Mouse (Mus musculus) T-helper 2 cell (primary cell): Measurements from ENCODE around the gene Pfdn6.

Experiments
- in situ Hi-C: fragments of 300-600 bp; cut with MboI, MseI; formaldehyde crosslinking; loops from one replicate; pipeline ENCODE4 v1.15.1; 2025; ENCODE audit warnings: high pct_unique_total_duplicates

The Pfdn6 gene

GRCm38 (mm10) chr17:33957493-33957892 is 17.4 kb upstream of the Pfdn6 start:
- in situ Hi-C loops: loop anchor here (10.0 kb wide), 1 partner anchor 237 kb away; the partner anchor contains the start of gene Psmb8

- in situ Hi-C loops: loop anchor here (10.0 kb wide), 1 partner anchor 238 kb away; the partner anchor contains the start of gene Psmb8
Measured at GRCm38 (mm10) chr17:33956336-33956735, 16.2 kb upstream of the Pfdn6 start.

- in situ Hi-C loops: loop anchor here (10.0 kb wide), 1 partner anchor 239 kb away; the partner anchor contains the start of gene Psmb8
Measured at GRCm38 (mm10) chr17:33955555-33956214, 15.5 kb upstream of the Pfdn6 start, which contains the start of the genes Vps52 and Rps18. TSS of gene Vps52 (plus strand) at chr17:33955812. TSS of gene Rps18 (minus strand) at chr17:33956001.

- in situ Hi-C loops: loop anchor here (10.0 kb wide), 1 partner anchor 240 kb away; the partner anchor contains the start of gene Psmb8
Measured at GRCm38 (mm10) chr17:33954646-33955554, 14.8 kb upstream of the Pfdn6 start.

- in situ Hi-C loops: loop anchor here (10.0 kb wide), 1 partner anchor 241 kb away; the partner anchor contains the start of gene Psmb8
Measured at GRCm38 (mm10) chr17:33953961-33954565, 13.9 kb upstream of the Pfdn6 start.

GRCm38 (mm10) chr17:33953310-33953709 is 13.2 kb upstream of the Pfdn6 start:
- in situ Hi-C loops: loop anchor here (10.0 kb wide), 1 partner anchor 241 kb away; the partner anchor contains the start of gene Psmb8

- in situ Hi-C loops: loop anchor here (10.0 kb wide), 1 partner anchor 242 kb away; the partner anchor contains the start of gene Psmb8
Measured at GRCm38 (mm10) chr17:33952879-33953278, 12.7 kb upstream of the Pfdn6 start.

GRCm38 (mm10) chr17:33952015-33952414 is 11.9 kb upstream of the Pfdn6 start:
- in situ Hi-C loops: loop anchor here (10.0 kb wide), 1 partner anchor 243 kb away; the partner anchor contains the start of gene Psmb8

- in situ Hi-C loops: loop anchor here (10.0 kb wide), 1 partner anchor 244 kb away; the partner anchor contains the start of gene Psmb8
Measured at GRCm38 (mm10) chr17:33951021-33951946, 11.1 kb upstream of the Pfdn6 start, which contains the start of gene B3galt4. TSS of gene B3galt4 (minus strand) at chr17:33951488.

- in situ Hi-C loops: loop anchor here (10.0 kb wide), 1 partner anchor 245 kb away; the partner anchor contains the start of gene Psmb8
Measured at GRCm38 (mm10) chr17:33950131-33950625, 10.0 kb upstream of the Pfdn6 start.

- in situ Hi-C loops: no loop called here
Measured at GRCm38 (mm10) chr17:33948905-33949537, 8.9 kb upstream of the Pfdn6 start.

GRCm38 (mm10) chr17:33948090-33948904 is 8.2 kb upstream of the Pfdn6 start:
- in situ Hi-C loops: no loop called here

GRCm38 (mm10) chr17:33947430-33948089 is 7.4 kb upstream of the Pfdn6 start:
- in situ Hi-C loops: no loop called here

- in situ Hi-C loops: no loop called here
Measured at GRCm38 (mm10) chr17:33943454-33943853, 3.3 kb upstream of the Pfdn6 start.

- in situ Hi-C loops: no loop called here
Measured at GRCm38 (mm10) chr17:33941381-33941780, 1.2 kb upstream of the Pfdn6 start.

- in situ Hi-C loops: no loop called here
Measured at GRCm38 (mm10) chr17:33940981-33941380, 838 bp upstream of the Pfdn6 start.

GRCm38 (mm10) chr17:33938783-33939182 is 1.4 kb downstream of the Pfdn6 start:
- in situ Hi-C loops: no loop called here

GRCm38 (mm10) chr17:33936993-33937392 is 3.1 kb downstream of the Pfdn6 start:
- in situ Hi-C loops: no loop called here
